Mouse (Mus musculus): Measurements from ENCODE around the gene Dctn1. TPM values are rescaled to one million over a fixed set of nuclear protein-coding genes. Genes with fewer than 3 reads are reported as not detected.
"Not testable (repeated sequence)": the region's sequence is repeated elsewhere in the genome, so short reads cannot be mapped to it uniquely, and the experiment has no call there.

The Dctn1 gene
- polyA plus RNA-seq, 1 experiment: 97.9 TPM

DNA sequence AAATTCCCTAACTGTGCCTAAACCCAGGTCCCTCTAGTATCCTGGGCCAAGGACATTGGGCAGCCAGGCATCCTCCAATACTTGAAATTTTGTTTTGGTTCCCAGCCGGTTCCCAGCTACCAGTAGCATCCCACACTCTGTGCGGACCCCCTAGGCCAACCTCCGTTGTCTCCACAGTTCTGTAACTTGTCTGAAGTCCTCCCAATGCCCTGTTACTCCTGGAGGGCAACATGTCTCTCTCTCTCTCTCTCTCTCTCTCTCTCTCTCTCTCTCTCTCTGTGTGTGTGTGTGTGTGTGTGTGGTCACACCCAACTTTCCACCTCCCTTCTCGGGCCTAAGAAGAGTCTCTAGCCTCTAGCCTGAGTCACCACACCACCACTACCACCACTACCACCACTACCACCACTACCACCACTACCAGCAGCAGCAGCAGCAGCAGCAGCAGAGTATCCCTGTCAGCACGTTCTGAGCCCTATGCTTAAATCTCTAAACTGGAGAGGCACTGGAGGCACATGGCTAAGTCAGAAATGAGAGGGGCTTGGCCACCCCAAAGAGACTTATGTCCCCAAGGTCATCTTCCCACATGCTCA, 29.3 kb upstream of the Dctn1 start:
- DNase-seq (ENCODE audit: low spot score): no peak

DNA sequence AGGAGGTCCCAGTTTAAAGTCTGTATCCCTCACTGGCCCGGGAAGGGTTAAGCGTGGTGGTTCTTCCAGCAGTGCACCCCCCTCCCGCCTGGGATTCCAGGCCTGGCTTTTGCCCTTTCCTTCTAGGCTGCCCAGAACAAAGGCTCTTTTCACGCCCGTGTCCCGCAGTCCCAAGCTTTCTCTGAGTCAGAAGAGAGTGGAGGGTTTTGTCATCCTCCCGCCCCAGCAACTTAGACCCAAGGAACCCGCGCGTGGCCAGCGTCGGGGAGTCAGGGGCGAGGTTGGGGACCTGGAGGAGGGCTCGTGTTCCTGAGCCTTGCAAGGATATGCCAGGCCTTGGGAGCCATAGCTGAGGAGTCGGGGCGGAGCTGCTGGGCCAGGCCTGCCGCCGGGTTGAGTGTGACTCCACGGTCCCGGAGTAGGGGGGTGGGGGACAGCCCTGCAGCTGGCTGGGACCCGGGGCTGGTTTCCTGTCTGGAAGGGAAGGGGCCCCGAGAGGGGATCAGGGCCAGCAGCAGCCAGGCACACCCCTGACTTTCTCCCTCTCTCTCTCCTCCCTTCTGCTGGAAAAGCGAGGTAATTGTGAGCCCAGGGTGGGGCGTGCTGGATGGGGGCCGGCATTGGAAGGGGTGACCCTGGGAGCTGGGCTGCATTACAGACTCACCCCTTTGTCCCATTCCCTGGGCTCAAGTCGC, 28.7 kb upstream of the Dctn1 start:
- DNase-seq (ENCODE audit: low spot score): no peak

DNA sequence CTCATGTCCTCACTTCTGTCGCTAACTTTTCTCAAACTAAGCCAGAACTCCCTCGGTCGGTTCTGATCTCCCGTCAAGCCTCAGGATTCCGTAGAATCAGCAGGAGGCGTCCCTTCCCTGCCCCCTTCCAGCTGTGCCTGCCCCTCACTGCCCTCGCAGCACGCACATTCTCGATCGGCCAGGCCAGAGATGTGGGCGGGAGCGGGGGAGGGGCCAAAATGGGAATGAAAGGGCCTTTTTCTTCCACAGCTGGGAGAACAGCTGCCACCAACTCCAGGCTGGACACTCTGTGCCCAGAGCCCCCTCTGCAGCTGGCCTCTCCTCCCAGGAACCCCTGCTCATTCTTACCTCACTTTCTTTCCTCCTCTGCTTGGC, 28.2 kb upstream of the Dctn1 start:
- DNase-seq (ENCODE audit: low spot score): no peak

DNA sequence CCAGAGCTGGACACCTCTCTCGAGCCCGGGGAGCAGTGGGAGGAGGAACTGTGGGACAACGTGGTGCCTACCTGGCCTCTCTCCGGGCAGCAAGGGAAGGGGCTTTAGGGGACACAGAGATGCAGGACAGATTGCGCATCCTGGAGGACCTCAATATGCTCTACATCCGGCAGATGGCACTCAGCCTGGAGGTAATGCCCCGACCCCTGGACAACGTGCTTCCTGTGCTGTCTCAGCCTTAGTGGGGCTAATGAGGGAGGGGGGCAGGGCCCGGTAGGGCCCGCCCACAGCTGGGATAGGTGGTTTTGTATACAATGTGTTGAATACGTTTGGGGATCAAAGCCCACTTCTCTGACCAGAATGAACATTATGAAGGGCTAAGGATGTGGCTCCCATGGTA, 27.7 kb upstream of the Dctn1 start:
- DNase-seq (ENCODE audit: low spot score): no peak

DNA sequence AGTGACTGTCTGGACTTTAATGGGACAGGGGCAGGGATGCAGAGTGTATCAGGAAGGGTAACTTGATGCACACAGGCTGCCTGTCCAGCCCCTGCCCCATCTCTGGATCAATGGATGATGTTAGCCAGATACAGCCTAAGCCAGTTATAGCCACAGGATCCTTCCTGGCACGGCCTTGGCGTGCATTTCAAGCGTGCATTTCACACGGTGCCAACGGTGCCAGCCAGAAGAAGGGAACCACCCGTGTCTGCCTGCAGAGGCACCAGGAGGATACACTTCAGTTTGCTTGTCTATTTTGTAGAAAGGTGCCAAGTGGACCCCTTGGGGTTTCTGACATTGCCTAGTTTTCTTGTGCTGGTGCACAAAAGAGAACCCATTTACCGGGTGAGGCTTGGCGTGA, 25.7 kb upstream of the Dctn1 start:
- no peak for DNase-seq (ENCODE audit: low spot score)

GRCm38 (mm10) chr6:83141636-83142035, 24.1 kb upstream of the Dctn1 start:
- no peak for DNase-seq (ENCODE audit: low spot score)

GRCm38 (mm10) chr6:83142211-83142731, 23.4 kb upstream of the Dctn1 start:
- DNase-seq (ENCODE audit: low spot score): no peak

GRCm38 (mm10) chr6:83142886-83143285, 22.8 kb upstream of the Dctn1 start:
- no peak for DNase-seq (ENCODE audit: low spot score)

- no peak for DNase-seq (ENCODE audit: low spot score)
Measured at GRCm38 (mm10) chr6:83145209-83145608, 20.5 kb upstream of the Dctn1 start.

GRCm38 (mm10) chr6:83145805-83146204, 19.9 kb upstream of the Dctn1 start:
- no peak for DNase-seq (ENCODE audit: low spot score)

GRCm38 (mm10) chr6:83147280-83147679, 18.4 kb upstream of the Dctn1 start:
- no peak for DNase-seq (ENCODE audit: low spot score)

- no peak for DNase-seq (ENCODE audit: low spot score)
Measured at GRCm38 (mm10) chr6:83151721-83152120, 14.0 kb upstream of the Dctn1 start.

GRCm38 (mm10) chr6:83153038-83153437, 12.7 kb upstream of the Dctn1 start:
- no peak for DNase-seq (ENCODE audit: low spot score)

DNA sequence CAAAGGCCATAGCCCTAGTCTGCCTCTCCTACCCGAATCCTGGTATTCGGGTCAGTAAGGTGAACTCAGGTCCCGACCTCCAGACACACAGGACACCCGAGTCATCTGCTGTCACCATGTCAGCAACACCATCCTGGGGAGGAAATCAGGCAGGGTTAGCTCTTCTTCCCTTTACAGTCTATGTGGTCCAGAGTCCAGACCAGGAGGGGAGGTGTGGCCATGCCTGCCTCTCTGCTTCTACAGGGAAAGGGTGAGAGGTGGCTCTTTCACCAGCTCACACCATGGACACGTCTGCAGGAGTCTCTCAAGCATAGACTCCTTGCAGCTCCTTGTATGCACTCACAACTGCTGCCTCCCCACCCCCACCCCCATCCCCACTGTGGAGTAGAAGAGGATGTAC, 12.2 kb upstream of the Dctn1 start:
- DNase-seq (ENCODE audit: low spot score): no peak

- no peak for DNase-seq (ENCODE audit: low spot score)
Measured at GRCm38 (mm10) chr6:83155552-83156238, 10.0 kb upstream of the Dctn1 start.

GRCm38 (mm10) chr6:83156259-83156684, 9.4 kb upstream of the Dctn1 start, which contains the start of the genes Wdr54 and 1700003E16Rik:
Gene Wdr54 (minus strand): TSS chr6:83156397.
Gene 1700003E16Rik (plus strand): TSS chr6:83156404.
- DNase-seq (ENCODE audit: low spot score): no peak

GRCm38 (mm10) chr6:83159456-83159855, 6.3 kb upstream of the Dctn1 start:
- not testable (repeated sequence) for DNase-seq (ENCODE audit: low spot score)

DNA sequence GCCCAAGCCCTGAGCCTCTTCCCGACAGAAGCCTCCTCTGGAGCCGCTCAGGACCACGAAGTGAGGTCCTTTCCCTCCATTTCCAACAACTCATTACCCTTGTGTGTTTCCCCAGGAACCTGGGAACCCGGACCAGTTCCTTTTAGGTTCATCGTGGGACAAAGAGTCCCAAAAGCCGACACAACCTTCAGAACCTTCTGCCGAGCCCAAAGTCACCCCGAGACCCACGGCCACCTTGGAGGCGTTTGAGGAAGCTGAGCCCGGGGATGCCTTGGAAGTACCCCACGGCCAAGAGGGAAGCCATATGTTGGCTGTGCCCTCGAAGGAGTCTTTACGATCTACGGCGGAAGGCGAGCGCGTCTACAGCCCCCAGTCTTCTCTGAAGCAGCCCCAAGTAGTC, 4.3 kb upstream of the Dctn1 start:
- no peak for DNase-seq (ENCODE audit: low spot score)

- DNase-seq (ENCODE audit: low spot score): peak; percentile 46
Measured at GRCm38 (mm10) chr6:83161921-83162641, 3.6 kb upstream of the Dctn1 start.

- DNase-seq (ENCODE audit: low spot score): no peak
Measured at GRCm38 (mm10) chr6:83162701-83163100, 3.0 kb upstream of the Dctn1 start.

DNA sequence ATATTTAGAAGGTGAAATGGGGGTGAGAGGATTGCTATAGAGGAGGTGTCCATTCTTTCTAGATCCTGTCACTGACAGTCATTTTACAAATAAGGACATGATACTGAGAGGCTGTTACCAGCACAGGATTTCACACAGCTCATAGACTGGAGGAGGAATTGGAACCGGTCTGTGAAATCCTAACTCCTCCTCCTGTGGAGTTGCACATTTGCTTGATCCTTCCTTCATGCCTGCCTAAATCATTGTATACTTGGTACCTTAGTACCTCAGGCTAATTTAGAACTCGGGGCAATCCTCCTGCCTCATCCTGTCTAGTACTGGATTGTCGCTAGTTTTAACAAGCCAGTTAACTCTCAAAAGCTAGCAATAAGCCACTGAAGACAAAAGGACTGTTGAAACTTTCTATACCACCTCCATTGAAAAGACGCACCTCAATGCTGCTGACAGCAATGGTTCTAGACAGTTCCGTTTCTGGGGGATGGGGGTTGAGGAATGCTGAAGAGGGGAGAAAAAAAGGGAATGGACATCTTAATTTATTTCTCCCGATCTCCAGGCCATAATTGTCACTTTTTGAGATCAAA, 604 bp upstream of the Dctn1 start:
- no peak for DNase-seq (ENCODE audit: low spot score)

DNA sequence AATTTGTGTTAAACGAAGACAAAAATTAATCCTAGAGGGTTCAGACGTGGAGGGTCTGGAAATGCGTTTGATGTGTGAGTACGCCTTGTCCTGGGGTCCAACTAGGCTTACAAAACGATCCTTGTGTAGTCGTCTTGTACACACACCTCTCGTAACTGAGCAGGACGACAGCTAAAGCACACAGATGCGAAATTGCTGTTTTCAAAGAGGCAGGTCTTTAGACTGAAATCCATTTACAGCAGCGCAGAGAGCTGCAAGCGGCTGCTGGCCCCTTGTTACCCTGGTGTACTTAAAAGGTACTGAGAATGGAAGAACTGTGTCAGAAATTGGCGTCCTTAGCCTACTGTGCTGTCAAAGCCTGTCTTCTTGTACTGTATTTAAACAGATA, 517 bp downstream of the Dctn1 start:
- DNase-seq (ENCODE audit: low spot score): no peak

Data from urinary bladder, adult 2 months (tissue).